Mouse (Mus musculus): ENCODE results near the gene Rnf217.

DNA sequence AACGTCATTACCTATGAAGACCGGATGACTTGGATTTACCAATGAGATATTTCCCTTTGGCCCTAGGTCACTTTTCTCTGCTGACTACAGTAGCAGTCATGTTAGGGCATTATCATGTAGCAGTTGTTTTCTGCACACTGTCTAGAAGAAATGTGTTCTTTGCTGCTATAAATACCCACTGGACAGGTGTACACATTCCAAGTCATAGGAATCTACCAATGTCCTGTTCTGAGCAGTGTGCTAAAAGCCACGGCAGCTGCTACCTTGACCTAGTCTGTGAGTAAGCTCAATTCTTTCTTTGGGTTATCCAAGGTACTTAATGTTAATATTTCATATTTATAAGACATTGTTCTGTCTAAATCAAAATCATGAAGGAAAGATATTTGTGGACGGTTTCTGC, 5.1 kb downstream of the Rnf217 start:
- TF ChIP-seq CTCF (IDR thresholded peaks at IDR 0.05; ENCODE audit: low read depth) (no peak), EP300 (IDR thresholded peaks at IDR 0.05; ENCODE audit: low read depth) (no peak)
